Mouse (Mus musculus) stomach, postnatal 0 days (tissue): ENCODE measurements around the gene Ifna11.
"Not testable (repeated sequence)": the region's sequence is repeated elsewhere in the genome, so short reads cannot be mapped to it uniquely, and the experiment has no call there.

Experiments used
- CTCF ChIP-seq: IDR thresholded peaks from 2 replicates; pipeline ENCODE4 v1.5.1; 2016; ENCODE audit warnings: antibody characterized with exemption, low read depth, mild to moderate bottlenecking, moderate library complexity
- EP300 ChIP-seq: optimal IDR thresholded peaks from 2 replicates; pipeline ENCODE3; 2016; ENCODE audit warnings: antibody characterized with exemption

DNA sequence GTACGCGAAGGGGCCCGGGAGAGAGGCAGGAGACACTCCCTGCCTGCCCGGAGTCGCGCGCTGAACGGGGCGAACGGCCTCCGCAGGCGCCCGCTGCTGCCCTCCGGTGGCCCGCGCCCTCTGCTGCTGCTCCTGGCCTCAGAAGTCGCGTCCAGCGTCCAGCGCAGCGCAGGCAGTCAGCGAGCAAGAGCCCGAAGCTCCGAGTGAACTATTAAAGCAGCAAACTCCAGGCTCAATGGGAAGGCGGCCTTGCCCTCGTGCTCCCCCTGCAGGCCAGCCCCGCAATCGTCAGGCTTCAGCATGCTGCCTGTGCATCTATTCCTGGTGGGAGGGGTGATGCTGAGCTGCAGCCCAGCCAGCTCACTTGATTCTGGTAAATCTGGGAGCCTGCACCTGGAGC, 22.7 kb upstream of the Ifna11 start, which contains the start of gene Gm13279:
- TF ChIP-seq EP300, CTCF: not testable (repeated sequence)
